Mouse (Mus musculus) spleen, postnatal 36 days (tissue): Measurements from ENCODE around the gene Phox2a.

Source experiments
- DNase-seq, 2 experiments: peaks; one replicate each; pipeline ENCODE4 v3.0.0; 2022; ENCODE audit warnings: low spot score in 2 of 2, mixed read lengths in 1 of 2

Gene Phox2a

DNA sequence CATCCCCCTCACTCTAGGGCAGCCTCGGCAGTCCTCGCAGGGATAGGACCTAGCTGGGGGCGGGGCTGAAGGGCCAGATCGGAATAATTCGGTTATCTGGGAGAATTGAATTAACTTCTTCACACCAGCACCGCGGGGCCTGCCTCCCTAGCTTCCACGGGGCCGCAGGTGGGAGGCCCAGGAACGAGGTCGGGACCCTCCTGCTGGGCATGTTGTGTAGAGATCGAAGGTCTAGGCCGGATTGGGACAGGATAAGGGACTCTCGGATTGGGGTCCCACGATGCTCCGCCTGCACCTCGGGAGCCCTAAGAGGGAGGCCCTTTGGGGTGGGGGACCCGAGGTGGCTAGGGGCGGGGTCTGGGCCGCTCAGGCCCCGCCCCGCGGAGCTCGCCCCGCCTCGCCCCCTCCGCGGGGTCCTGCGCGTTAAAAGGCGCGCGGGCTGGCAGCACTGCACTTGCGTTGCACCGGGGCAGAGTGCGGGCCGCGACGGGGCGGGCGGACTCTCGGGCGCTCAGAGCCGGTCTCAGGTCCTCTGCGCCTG, at the start of gene Phox2a:
Gene Phox2a, plus strand, starts transcription at position 453 of the 541 bp plus-strand sequence.
- DNase-seq = no peak

- DNase-seq = no peak
Observed at GRCm38 (mm10) chr7:101770051-101770450, 48.1 kb upstream of the Phox2a start.

DNA sequence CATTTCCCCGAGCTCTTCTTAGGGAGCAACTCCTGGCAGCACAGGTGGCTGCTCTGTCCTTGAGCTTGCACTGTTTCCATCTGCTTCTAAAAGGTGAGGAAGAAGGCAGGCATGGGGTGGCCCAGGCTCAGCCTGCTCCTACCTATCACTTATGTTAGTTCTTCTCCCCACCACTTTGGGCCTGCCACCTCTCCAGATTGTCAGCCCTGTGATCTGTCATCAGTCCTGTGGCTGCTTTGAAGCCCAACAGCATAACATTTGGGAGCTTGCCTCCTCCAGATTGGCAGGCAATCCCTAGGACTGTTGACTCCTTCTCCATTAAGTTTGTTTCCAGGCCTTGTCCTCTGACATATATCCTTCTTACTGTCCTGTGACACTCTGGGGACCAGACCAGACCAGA, 46.5 kb upstream of the Phox2a start:
- DNase-seq = no peak

DNA sequence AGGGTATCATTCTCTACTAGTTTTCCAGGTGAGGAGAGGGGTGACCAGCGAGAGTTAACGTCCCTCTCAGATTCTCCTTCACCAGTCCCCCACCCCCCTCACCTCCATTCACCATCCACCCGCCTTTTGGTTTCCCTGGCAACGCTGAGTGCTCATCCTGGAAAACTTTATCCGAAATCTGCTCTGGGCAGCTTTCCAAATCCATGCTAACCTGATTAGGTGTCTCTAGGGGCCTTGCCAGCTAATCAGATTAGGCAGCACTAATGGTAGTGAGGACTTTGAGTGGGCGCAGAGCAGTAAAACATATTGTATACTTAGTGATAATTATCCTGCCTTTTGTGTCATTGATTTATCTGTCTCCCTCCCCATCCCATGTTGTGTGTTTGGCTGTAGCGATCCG, 45.4 kb upstream of the Phox2a start:
- no peak for DNase-seq

DNA sequence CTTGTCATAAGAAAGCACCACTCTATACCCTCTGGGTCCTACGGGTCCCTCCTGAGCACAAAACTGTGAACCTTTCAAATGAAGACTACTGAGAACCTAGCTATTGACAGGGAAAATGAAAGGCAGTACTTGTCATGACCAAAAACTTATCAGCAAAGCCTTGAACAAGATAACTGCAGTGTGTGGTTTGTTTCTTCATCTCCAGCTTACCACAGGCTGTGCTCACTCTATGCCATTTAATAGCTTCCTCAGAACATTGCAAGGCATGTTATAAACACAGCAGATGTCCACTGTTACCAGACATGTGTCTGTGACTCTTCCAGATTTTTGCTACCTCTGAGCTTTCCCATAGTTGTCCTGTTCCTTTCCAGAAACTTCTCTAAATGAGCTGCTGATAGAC, 41.1 kb upstream of the Phox2a start:
- DNase-seq = no peak

GRCm38 (mm10) chr7:101820295-101821030, 2.4 kb downstream of the Phox2a start:
- DNase-seq = no peak

- DNase-seq = peak in 1 of 2 experiments; percentile 16
Observed at GRCm38 (mm10) chr7:101821571-101822501, 3.7 kb downstream of the Phox2a start.

DNA sequence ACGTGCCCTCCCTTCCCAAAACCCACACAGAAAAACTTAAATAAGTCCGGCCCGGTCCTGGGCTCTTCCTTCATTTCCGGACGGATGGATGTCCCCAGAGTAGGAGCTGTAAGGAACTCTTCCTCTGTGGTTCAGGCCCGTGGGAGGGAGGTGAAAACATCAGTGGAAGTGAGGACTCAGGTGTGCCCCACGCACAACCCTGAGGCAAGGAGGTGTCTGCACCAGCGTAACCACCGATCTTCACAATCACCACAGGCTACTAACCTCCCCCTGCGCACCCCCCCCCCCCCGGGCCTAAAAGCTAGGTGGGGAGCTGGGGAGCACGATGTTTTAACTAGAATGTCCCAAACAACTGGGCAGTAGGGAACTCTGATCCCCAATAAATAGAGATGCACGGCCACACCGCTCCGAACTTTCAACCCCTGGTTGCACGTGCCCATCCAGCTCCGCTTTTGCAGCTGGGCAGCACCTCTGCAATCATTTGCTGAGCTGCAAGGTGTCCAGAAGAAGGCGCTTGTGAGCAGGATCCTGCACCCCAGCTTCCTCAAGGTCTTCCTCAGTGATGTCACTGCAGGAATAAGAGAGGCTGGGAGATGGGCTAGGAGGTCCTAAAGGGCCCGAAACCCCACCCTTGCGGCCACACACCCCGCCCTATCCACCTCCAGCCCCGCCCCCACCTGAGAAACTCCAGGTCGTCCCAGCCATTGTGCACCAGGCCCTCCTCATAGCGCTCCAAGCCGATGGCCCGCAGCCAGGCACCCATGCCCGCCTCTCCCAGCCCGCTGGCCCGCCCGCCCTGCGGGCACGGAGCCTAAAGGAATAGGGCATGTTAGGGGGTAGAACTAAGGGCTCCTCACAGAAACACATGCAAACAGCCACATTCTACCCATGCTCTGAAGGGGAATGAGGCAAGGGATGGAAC, 5.0 kb downstream of the Phox2a start:
- no peak for DNase-seq

DNA sequence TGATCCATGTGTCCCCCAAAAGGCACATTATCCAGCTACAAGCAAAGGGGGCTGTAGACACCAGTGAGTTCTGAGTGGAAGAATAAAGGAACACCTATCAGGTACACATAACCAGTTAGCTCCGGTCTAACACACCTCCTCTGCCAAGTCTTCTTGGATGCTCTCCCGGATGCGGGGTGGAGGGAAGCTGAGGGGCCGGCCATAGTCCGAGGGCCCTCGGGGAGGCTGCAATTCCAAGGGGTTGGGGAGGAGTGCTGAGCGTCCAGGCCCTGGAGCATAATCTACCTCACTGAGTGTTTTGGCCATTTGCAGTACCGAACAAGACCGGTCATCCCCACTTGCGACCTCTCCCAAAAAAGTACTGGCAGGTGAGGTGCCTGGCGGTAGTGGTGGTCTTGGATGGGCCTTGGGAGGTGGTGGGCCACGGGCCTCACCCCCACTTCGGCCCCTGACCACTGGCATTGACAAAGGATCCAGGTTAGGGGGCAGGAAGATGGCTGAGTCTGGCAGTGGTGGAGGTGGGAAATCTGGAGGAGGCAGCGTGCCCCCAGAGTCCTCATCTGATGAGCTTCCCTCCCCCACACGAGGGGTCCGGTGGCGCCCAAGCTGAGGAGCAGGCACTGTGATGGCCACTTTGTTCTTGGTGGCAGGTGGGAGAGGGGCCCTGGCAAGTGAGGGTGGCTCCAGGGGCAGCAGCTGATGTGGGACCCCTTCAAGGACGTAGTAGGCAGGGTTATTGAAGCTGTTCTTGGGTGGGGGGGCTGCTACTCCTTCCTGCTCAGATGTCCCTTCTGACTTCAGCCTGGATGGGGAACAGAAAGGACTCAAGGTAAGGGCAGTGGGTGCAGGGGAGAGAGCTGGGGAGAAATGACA, 5.9 kb downstream of the Phox2a start:
- DNase-seq = no peak

GRCm38 (mm10) chr7:101830373-101830772, 12.3 kb downstream of the Phox2a start:
- DNase-seq = no peak

- DNase-seq = no peak
Observed at GRCm38 (mm10) chr7:101831437-101831836, 13.3 kb downstream of the Phox2a start.

DNA sequence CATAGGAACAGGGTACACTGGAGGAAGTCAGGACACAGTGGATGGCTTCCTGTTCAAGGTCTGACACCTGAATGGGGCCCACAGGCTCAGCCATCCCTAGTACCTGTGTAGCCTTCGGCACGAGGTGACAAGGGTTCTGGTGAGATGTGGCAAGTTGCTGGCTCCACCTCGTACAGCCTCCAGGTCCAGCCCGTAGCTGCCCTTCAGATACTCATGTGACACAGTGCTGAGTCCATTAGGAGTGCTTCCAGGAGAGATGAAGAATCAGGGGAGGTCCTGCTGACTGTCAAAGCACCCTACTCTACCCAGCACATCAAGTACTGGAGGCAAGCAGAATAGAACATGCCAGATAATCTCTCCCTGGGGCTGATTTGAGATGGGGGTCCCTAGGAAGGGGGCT, 14.3 kb downstream of the Phox2a start:
- no peak for DNase-seq

GRCm38 (mm10) chr7:101833352-101833751, 15.2 kb downstream of the Phox2a start:
- DNase-seq = no peak

GRCm38 (mm10) chr7:101833916-101834584, 15.9 kb downstream of the Phox2a start:
- DNase-seq = no peak

DNA sequence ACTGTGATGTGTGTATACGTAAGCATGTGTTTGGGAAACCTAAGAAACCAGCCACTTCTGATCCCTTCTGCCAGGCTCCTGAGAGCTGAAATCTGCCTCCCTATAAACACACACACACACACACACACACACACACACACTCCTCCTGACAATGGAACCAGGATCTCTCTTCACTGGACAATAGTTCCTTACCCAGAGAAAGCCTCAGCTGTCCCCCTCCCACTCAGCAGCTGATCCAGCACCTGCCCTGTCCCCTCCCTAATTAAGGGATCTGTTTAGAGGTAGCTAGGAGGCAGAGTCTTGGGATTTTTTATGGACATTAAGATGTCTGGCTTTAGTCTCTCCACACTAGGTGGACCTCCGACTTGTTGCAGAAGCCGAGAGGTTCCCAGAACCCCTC, 16.8 kb downstream of the Phox2a start:
- no peak for DNase-seq

- no peak for DNase-seq
Observed at GRCm38 (mm10) chr7:101835457-101836109, 17.5 kb downstream of the Phox2a start.

- DNase-seq = peak; percentile 53 to 56
Observed at GRCm38 (mm10) chr7:101836271-101837153, 18.4 kb downstream of the Phox2a start.

DNA sequence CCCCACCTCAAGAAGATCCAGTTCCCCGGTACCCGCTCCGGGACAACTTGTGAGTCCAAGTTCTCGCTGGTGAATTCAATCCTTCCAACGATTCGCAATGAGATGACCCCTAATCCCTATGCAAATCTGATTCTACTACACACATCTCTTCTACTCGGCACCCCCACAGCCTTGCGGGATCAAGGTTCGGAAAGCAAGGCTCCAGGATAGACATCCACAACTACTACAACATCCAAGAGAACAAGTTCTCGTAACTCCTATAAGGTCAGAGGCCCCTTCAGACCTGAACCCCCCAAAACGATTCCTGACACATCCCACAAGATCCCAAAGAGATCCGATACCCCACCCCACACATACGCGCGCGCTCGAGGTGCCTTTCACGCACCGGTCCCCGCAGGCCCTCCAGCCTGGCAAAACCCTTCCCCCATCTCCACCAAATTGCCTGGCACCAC, 19.1 kb downstream of the Phox2a start:
- no peak for DNase-seq
